Mouse (Mus musculus) midbrain, embryonic 16.5 days (tissue): ENCODE measurements around the gene Slc45a3. TPM values are rescaled to one million over a fixed set of nuclear protein-coding genes. Genes with fewer than 3 reads are reported as not detected.

ENCODE experiments used
- ATAC-seq: fragments of 200-750 bp; cut with Nextera tagmentation; 2 replicates; pipeline ENCODE4 v1.8.0; 2017; ENCODE audit warnings: moderate TSS enrichment
- H3K27ac ChIP-seq: fragments of 300-500 bp; sonication (generic); 2 replicates; pipeline ENCODE4 v1.5.1; 2014; ENCODE audit warnings: mild to moderate bottlenecking, low read length, mixed read lengths
- H3K27me3 ChIP-seq: fragments of 300-500 bp; sonication (generic); 2 replicates; pipeline ENCODE4 v1.6.1; 2014; ENCODE audit warnings: low read depth, low read length, mixed read lengths; ENCODE audit not compliant: control insufficient read depth, insufficient read depth
- H3K36me3 ChIP-seq: fragments of 300-500 bp; sonication (generic); 2 replicates; pipeline ENCODE4 v1.6.1; 2014; ENCODE audit warnings: mild to moderate bottlenecking, low read length, moderate library complexity, mixed read lengths; ENCODE audit not compliant: control insufficient read depth, insufficient read depth
- H3K4me1 ChIP-seq: fragments of 300-500 bp; sonication (generic); 2 replicates; pipeline ENCODE4 v1.6.1; 2014; ENCODE audit warnings: mild to moderate bottlenecking, low read length, mixed read lengths; ENCODE audit not compliant: control insufficient read depth, insufficient read depth
- H3K4me2 ChIP-seq: fragments of 300-500 bp; sonication (generic); 2 replicates; pipeline ENCODE4 v1.6.1; 2014; ENCODE audit warnings: mild to moderate bottlenecking, low read length, mixed read lengths
- H3K4me3 ChIP-seq: fragments of 300-500 bp; sonication (generic); 2 replicates; pipeline ENCODE4 v1.5.1; 2014; ENCODE audit warnings: low read depth, mild to moderate bottlenecking, low read length, moderate library complexity, mixed read lengths
- H3K9ac ChIP-seq: fragments of 300-500 bp; sonication (generic); 2 replicates; pipeline ENCODE4 v1.6.1; 2014; ENCODE audit warnings: low read depth, low read length, mixed read lengths
- H3K9me3 ChIP-seq: fragments of 300-500 bp; sonication (generic); replicated peaks from 2 replicates; pipeline ENCODE4 v1.6.1; 2014; ENCODE audit warnings: mild to moderate bottlenecking, low read length, mixed read lengths; ENCODE audit not compliant: control insufficient read depth, poor library complexity, severe bottlenecking
- WGBS: fragments of 180-500 bp; shearing (Covaris S2); extraction: QIAGEN DNeasy Blood & Tissue Kit; methylation state at CpG from one replicate; pipeline ENCODE4 v1.1.7; 2014; 5-methylcytosine and 5-hydroxymethylcytosine counted together
- polyA plus RNA-seq: library from polyadenylated mRNA; unstranded; fragments of >200 nt; fragmentation: Nextera tagmentation; extraction: Ambion mirVana; gene quantifications from 2 replicates; pipeline ENCODE4 v1.2.1, GENCODE M21; 2015

Slc45a3 gene
- polyA plus RNA-seq, 1 experiment from 2014 or later = 2.3 TPM

DNA sequence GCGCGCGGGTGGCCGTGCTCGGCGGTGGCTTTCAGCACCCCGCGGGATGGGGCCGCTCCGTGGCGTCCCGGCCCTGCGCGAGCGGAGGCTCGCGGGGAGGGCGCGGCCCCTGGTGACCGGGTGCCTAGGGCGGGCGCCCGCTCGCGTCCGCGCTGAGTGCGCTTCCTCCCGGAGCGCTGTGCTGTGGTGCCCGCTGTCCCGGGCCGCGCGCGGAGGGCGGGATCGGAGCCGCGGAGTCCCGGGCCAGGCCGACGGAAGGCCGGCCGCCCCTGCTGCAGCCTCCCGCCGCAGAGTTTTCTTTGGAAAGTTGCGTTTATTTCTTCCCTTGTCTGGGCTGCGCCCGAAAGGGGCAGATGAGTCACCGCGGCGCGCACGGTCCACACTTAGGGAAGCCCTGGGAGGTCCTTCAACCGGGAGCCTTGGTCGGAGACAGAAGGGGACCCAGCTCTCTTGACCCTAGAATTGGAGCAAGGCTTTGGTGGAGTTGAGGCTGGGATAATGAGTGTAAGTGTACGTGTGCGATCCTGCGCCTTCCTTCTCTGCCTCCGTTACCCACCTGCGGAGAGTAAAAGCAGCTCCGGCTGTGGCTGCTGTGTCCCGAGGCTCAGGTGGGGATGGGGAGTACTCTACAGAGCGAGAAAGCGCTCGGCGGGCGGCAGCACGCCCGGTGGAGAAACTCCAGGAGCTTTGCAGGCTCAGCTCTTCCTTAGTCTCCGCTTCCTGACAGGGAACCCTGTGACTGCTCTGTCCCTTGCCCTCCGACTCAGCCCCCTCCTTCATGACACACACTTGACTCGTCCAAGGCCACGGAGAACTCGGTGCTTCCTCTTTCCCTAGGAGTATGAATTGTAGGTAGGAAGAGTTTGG, 551 bp downstream of the Slc45a3 start:
- Histone ChIP-seq H3K27me3 (peaks cover 9% of the 10 kb centered on the region), H3K4me2 (peak overlapping the region; percentile 98), H3K4me1 (peaks cover 7% of the 10 kb centered on the region), H3K36me3 (no peaks in the 10 kb centered on the region), H3K4me3 (peak overlapping the region; percentile 87), H3K9me3 (no peaks in the 10 kb centered on the region), H3K9ac (peak overlapping the region; percentile 71), H3K27ac (no peak overlapping the region)
- WGBS = under 1% methylated on average over 56 of the region's 76 CpGs
- peak; percentile 70 for ATAC-seq

DNA sequence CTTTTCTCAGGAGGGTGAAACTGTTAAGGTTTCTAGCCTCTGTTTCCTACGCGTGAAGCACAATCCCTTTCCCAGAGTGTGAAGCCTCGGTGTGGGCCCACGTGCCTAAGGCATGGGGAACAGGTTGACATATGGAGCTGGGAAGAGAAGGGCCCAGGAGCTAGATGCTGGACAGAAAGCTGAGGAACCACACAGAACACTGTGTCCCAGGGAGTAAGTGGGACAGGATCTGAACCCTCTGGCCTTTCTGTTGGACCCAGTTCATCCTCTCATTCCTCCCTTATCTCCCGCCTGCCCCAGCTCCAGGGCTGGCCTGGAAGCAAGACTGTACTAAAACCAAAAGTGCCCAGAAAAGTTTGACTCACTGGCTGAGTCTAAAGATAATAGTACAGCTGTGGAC, 1.3 kb downstream of the Slc45a3 start:
- Histone ChIP-seq H3K4me1 (peaks cover 7% of the 10 kb centered on the region), H3K4me3 (peak overlapping the region; percentile 87), H3K4me2 (peak overlapping the region; percentile 98), H3K27me3 (peaks cover 9% of the 10 kb centered on the region), H3K9me3 (no peaks in the 10 kb centered on the region), H3K9ac (no peak overlapping the region), H3K36me3 (no peaks in the 10 kb centered on the region), H3K27ac (no peak overlapping the region)
- WGBS = 20% methylated on average over 5 of the region's 5 CpGs
- ATAC-seq = no peak

DNA sequence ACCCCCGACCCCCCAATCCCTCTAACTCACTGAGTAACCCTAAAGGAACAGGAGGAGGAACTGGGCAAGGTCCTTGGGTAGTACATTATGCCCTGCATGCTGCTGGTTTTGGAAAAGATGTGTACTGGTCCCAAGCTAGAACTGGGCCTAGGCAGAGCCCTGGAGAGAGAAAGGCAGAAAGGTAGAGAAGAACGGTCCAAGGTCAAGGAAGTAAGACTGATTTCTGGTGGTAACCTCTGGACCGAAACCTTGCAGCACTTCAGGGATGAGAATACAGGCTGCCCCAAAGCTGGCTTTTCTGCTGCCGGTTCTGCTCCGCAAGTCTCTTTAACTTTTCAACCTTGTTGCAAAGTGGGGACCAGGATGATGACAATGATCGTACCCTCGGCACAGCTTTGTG, 1.8 kb downstream of the Slc45a3 start:
- peaks cover 7% of the 10 kb centered on the region for H3K4me1 ChIP-seq
- no peak overlapping the region for H3K4me2 ChIP-seq
- no peak overlapping the region for H3K9ac ChIP-seq
- H3K27me3 ChIP-seq = peaks cover 9% of the 10 kb centered on the region
- H3K36me3 ChIP-seq = no peaks in the 10 kb centered on the region
- no peak overlapping the region for H3K4me3 ChIP-seq
- 58% methylated on average over 7 of the region's 7 CpGs for WGBS
- ATAC-seq = no peak
- H3K27ac ChIP-seq = no peak overlapping the region
- no peaks in the 10 kb centered on the region for H3K9me3 ChIP-seq

DNA sequence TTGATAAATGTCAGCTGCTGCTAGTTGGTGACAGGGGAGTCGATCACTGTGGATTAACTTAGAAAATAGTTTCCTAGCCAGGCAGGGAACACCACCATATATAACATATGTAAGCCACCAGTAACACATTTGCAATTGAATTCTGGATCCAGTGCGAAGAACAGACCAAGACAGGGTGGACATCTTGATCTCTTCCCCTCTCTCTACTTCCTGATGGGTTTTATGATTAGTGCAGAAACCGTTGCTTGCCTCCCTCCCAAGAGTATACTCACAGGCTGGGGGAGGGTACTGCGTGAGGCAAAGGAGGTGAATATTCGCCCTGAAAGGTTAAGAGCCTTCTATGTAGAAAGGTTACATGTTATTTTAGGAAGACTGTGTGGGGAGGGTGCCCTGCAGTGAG, 3.1 kb downstream of the Slc45a3 start:
- 33% methylated on average over 5 of the region's 5 CpGs for WGBS
- Histone ChIP-seq H3K36me3 (no peaks in the 10 kb centered on the region), H3K27me3 (peaks cover 9% of the 10 kb centered on the region), H3K9me3 (no peaks in the 10 kb centered on the region), H3K9ac (no peak overlapping the region), H3K4me3 (no peak overlapping the region), H3K4me1 (peaks cover 9% of the 10 kb centered on the region), H3K4me2 (no peak overlapping the region), H3K27ac (no peak overlapping the region)
- ATAC-seq = no peak

DNA sequence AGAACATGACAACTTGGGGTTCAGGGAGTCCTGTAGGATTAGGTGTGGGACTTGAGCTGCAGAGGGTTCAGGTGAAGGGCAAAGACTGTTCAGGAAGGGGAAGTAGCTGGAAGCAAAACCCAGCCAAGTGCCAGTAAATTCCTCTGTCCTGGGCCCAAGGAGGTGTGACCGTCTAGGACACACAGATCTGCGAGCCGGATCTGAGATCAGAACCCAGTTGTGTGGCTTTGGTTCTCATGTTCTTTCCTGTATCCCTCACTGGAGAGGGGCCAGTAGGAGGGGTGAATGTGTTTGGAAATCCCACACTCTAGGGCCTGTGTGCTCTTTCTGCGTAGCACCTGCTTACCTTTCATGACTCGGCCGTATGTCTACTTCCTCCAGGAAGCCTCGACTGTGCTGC, 4.6 kb downstream of the Slc45a3 start:
- Histone ChIP-seq H3K4me2 (no peak overlapping the region), H3K9me3 (no peaks in the 10 kb centered on the region), H3K4me3 (no peak overlapping the region), H3K27ac (no peak overlapping the region), H3K4me1 (peaks cover 20% of the 10 kb centered on the region), H3K9ac (no peak overlapping the region), H3K27me3 (peaks cover 9% of the 10 kb centered on the region), H3K36me3 (no peaks in the 10 kb centered on the region)
- 68% methylated on average over 7 of the region's 7 CpGs for WGBS
- ATAC-seq = no peak

GRCm38 (mm10) chr1:131968556-131968955, 5.8 kb downstream of the Slc45a3 start:
- Histone ChIP-seq H3K9me3 (no peaks in the 10 kb centered on the region), H3K36me3 (no peaks in the 10 kb centered on the region), H3K9ac (no peak overlapping the region), H3K4me1 (peaks cover 24% of the 10 kb centered on the region), H3K4me3 (no peak overlapping the region), H3K27ac (no peak overlapping the region), H3K4me2 (no peak overlapping the region), H3K27me3 (peaks cover 5% of the 10 kb centered on the region)
- no peak for ATAC-seq
- WGBS = 18% methylated on average over 3 of the region's 3 CpGs

GRCm38 (mm10) chr1:131968983-131969382, 6.2 kb downstream of the Slc45a3 start:
- H3K4me3 ChIP-seq = no peak overlapping the region
- peaks cover 22% of the 10 kb centered on the region for H3K4me1 ChIP-seq
- no peaks in the 10 kb centered on the region for H3K9me3 ChIP-seq
- H3K27me3 ChIP-seq = peaks cover 5% of the 10 kb centered on the region
- H3K27ac ChIP-seq = no peak overlapping the region
- H3K4me2 ChIP-seq = no peak overlapping the region
- no peak overlapping the region for H3K9ac ChIP-seq
- no peak for ATAC-seq
- no peaks in the 10 kb centered on the region for H3K36me3 ChIP-seq
- 68% methylated on average over 6 of the region's 6 CpGs for WGBS

GRCm38 (mm10) chr1:131969825-131970224, 7.1 kb downstream of the Slc45a3 start:
- no peak overlapping the region for H3K4me3 ChIP-seq
- no peak overlapping the region for H3K4me2 ChIP-seq
- 49% methylated on average over 4 of the region's 4 CpGs for WGBS
- no peaks in the 10 kb centered on the region for H3K27me3 ChIP-seq
- peaks cover 22% of the 10 kb centered on the region for H3K4me1 ChIP-seq
- no peak overlapping the region for H3K9ac ChIP-seq
- H3K9me3 ChIP-seq = no peaks in the 10 kb centered on the region
- H3K36me3 ChIP-seq = no peaks in the 10 kb centered on the region
- no peak overlapping the region for H3K27ac ChIP-seq
- ATAC-seq = no peak

- Histone ChIP-seq H3K4me2 (no peak overlapping the region), H3K36me3 (no peaks in the 10 kb centered on the region), H3K27me3 (no peaks in the 10 kb centered on the region), H3K27ac (no peak overlapping the region), H3K9ac (no peak overlapping the region), H3K4me1 (peaks cover 22% of the 10 kb centered on the region), H3K4me3 (no peak overlapping the region), H3K9me3 (no peaks in the 10 kb centered on the region)
- 38% methylated on average over 5 of the region's 5 CpGs for WGBS
- no peak for ATAC-seq
Observed at GRCm38 (mm10) chr1:131970322-131970660, 7.5 kb downstream of the Slc45a3 start.
